Mouse (Mus musculus) MEL-GATA-1-ER (cell line): ENCODE measurements around the gene Htr6.
A peak's percentile ranks its signal among the peaks of the same experiment; 100 is the strongest.

ENCODE experiments used
- DNase-seq: peaks from one replicate; pipeline ENCODE4 v3.0.0-alpha.2; 2012; ENCODE audit warnings: low read depth; ENCODE audit errors: extremely low read depth

Htr6 gene

DNA sequence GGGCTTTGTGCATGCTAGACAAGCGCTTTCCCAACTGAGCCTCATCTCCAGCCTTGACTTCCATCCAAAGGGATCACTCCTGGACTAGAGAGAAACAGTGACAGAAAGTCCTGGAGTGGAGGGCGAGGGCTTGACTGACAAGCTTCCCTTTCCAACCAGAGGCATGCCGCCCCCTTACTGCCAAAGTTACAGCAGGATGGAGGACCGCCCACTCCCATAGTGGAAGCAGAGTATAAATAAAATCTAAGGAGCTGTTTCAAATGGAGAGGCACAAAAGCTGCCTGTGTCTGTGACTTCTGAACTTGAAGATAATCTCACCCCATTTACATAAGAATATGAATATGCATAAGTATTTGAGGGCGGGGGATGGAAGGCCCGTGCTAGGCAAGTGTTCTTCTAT is 26.9 kb downstream of the Htr6 start:
- DNase-seq: no peak

- DNase-seq: no peak
Observed at GRCm38 (mm10) chr4:139046354-139046753, 29.0 kb downstream of the Htr6 start.

DNA sequence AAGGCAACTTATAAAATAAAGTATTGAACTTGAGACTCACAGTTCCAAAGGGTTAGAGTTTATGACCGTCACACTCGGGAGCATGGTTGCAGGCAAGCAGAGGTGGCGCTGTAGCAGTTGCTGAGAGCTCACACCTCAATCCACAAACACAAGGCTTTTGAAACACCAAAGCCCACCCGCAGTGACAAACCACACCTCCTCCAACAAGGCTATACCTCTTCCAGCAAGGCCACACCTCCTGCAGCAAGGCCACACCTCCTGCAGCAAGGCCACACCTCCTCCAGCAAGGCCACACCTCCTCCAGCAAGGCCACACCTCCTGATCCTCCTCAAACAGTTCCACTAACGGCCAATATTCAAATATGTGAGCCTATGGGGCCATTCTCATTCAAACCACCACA is 30.8 kb downstream of the Htr6 start:
- DNase-seq: no peak

GRCm38 (mm10) chr4:139043600-139043999 is 31.8 kb downstream of the Htr6 start:
- DNase-seq: peak; percentile 35

GRCm38 (mm10) chr4:139042611-139043010 is 32.8 kb downstream of the Htr6 start:
- no peak for DNase-seq

DNA sequence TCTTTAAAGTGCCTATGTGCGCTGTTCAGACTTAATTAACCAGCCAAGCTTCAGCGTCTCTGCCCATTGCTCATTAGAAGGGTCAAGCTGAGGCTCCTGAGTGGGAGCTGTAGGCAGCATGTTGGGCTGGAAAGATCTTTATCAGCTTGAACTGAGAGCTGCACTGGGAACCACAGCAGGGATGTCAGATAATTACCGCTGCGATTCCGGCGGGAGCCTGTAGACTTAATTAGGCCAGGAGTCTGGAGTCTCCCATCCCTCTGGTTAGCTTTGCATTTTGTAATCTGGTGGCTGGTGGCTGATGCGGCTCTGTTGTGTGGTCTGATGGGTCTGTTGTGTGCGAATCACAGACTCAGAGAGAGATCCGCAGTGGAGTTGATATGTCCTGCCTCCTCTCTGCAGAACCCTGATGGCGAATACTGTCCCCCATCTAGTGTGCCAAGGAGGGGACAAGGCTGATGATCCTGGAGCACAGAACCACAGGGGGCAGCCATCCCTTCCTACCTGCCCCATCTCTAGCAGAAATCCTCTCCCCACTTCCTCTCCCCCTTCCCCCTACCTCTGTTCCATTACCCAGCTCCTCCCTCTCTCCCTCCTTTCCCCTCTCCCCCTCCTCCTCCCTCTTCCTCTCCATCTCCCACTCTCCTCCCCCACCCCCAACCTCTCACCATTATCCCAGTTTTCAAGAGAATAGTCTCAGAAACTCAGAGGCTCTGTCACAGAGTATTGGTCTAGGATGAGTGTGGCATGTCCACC is 35.1 kb downstream of the Htr6 start:
- no peak for DNase-seq

DNA sequence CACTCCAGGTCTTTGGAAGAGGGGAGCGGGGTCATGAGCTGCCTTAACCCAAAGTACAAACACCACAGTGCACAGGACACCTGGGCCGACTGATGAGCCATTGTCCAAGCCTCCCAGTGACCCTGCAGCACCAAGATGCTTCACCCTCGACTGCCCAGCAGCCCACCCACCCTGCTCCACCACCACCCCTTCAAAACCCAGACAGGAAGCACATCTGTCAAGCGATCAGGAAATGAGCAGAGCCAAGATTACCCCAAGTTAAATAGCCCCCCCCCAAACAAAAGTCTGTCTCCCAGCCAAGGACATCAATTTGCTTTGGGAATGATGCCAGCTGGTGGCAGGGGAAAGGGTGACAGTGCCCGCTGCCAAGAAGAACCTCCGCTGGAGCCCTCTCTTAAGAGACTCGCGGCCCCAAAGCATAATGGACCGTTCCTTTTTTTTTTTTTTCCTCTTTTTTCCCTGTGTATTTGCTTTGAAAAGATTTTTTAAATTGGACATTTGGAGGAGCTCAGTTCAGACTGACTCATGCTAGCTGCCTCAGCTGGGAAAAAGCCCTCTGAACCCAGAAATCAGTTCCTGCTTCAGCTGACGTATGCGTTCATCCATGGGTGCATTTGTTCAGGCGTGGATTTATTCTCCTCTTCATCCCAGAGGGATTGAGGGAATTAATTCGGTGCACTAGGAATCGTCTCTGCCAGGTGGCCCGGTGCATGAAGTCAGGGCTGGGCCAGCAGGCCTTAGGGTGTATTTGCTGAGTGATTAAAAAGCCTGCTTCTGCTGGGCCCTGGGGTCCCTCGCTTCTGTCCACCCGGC is 37.4 kb downstream of the Htr6 start:
- DNase-seq: no peak

- no peak for DNase-seq
Observed at GRCm38 (mm10) chr4:139035799-139036198, 39.6 kb downstream of the Htr6 start.

GRCm38 (mm10) chr4:139034942-139035341 is 40.4 kb downstream of the Htr6 start:
- DNase-seq: no peak

GRCm38 (mm10) chr4:139034540-139034939 is 40.8 kb downstream of the Htr6 start:
- no peak for DNase-seq

DNA sequence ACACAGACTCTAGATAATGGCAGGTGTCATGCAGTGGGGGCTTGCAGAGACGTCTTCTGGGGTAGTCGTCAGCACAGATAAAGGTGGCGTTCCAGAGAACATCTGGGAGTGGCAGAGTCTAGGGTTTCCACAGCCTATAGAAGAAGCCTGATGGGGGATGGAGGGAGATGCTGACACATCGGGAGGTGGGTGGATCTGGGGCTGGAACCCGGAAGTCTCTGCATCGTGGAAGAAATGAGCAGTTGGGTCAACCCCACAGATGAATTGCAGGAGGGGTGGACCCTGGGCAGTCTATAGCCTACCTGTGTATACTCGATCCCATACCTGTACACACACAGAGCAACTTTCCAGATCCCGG is 41.4 kb downstream of the Htr6 start:
- no peak for DNase-seq

GRCm38 (mm10) chr4:139033263-139034009 is 41.9 kb downstream of the Htr6 start:
- DNase-seq: no peak

DNA sequence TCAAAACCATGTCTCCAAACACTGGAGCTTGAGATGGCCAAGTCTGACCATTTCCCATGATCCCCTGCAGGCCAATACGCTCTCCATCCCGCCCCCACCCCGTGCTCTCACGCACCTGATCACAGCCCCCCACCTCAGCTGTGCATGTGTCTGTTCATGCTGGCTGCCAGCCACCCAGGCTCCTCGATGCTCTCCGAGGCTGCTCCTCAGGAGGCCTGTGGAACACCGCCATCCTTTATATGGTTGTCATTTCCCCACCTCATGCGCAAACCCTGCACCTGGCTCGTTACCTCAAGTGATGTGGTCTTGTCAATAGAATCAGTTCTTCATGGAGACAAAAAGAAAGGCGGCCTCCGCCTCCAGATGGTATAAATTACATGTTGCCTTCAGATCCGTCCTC is 42.8 kb downstream of the Htr6 start:
- no peak for DNase-seq

- no peak for DNase-seq
Observed at GRCm38 (mm10) chr4:139030675-139031074, 44.7 kb downstream of the Htr6 start.

- DNase-seq: no peak
Observed at GRCm38 (mm10) chr4:139024379-139024778, 51.0 kb downstream of the Htr6 start.

GRCm38 (mm10) chr4:139020385-139020784 is 55.0 kb downstream of the Htr6 start:
- no peak for DNase-seq

DNA sequence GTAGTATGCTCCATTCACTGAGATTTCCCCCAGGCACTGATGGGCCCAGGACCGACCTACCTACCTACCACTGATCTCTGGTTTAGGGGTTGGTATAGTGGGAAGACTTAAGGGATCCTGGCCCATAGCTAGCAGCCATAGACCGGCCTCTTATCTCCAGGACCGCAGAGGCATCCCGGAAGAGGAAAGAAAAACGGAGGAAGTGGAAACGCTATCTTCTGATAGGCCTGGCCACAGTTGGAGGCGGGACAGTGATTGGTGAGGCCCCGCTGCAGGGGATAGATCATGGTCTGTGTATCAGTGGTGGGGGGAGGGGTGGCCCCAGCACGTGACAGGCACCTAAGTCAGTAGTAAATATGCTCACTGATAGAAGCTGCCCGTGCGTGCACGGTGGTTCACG is 56.0 kb downstream of the Htr6 start:
- DNase-seq: peak; percentile 65

DNA sequence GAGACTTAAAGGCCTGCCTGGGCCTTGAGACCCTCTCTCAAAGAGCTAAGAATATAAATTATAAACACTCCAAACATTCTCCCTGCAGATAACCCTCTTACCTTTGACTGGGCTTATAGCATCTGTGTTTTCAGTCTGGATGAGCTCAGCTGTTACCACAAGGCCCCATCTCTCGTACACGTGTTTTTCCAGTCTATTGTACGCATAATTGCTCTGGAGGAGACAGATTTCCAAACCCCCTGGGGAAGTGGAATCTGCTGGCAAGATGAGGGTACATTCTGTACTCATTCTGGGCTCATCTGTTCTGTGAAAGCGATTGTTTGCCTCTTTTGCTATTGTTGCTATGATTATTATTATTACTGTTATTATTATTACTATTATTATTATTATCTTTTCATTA is 56.4 kb downstream of the Htr6 start:
- no peak for DNase-seq

GRCm38 (mm10) chr4:139018388-139018787 is 57.0 kb downstream of the Htr6 start:
- no peak for DNase-seq

- DNase-seq: no peak
Observed at GRCm38 (mm10) chr4:139014793-139015192, 60.6 kb downstream of the Htr6 start.

DNA sequence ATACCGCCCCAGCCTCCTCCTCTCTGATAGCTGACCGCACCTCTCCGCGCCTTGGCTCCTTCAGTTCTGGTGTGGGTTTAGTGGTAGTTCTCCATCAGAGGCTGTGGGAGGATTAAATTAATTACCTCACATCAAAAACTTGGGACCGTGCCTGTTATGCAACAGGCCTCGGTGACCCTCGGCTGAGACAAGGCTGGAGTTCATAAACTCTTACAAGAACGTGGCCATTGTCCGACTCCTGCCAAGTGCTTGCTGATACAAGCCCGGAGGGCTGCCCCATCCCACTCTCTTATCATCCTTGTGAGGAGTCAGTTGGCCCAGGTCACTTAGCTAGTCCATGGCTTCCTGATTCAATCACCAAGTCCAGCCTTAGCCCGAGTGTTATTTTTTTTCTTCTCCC is 62.1 kb downstream of the Htr6 start:
- DNase-seq: no peak

DNA sequence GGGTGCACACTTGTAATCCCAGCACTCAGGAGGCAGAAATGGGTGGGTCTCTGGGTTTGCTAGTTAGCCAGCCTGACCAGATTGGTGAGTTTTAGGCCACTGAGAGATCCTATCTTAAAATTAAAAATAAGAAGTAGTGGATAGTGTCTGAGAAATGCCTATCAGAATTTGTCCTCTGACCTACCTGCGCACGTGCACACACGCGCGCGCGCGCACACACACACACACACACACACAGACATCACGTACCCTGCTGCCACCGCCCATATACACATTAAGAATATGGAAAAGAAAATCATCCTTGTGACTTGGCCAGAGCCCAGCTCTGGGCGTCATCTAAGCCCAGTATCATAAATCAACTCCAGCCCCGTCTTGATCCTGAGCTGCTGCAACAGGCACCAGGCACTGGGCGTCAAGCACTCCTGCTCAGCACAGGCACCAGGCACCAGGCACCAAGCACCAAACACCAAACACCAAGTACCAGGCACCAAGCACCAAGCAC is 64.1 kb downstream of the Htr6 start:
- DNase-seq: no peak
